Comparison of ENCODE assay signal across 16 mouse cellular contexts in genomic region chr12:84578440-84578770, GRCm38 (mm10). TPM values are rescaled to one million over a fixed set of nuclear protein-coding genes. Genes with fewer than 3 reads are reported as not detected.
DNase-seq lines count a peak whose midpoint lies in the region; ATAC-seq lines count a peak whose summit lies in the region.
"Had no signal": no experiment of that assay in that cellular context is flagged by ENCODE, and none has a peak within 500 bp of the region (broad histone marks: within the 10 kb centered on the region; RNA-seq: fewer than 3 reads in every experiment).

No protein-coding gene starts in this region.

- no peak overlapping the region for H3K27ac ChIP-seq in forebrain, embryonic 11.5 days (ENCODE audit: low read depth, low read length)
- H3K27ac ChIP-seq in forebrain, embryonic 15.5 days (replicated peaks): no peak overlapping the region
- H3K27ac ChIP-seq in lung, embryonic 15.5 days: no peak overlapping the region
- H3K27ac ChIP-seq: intestine, embryonic 15.5 days had no signal

- no peak overlapping the region for H3K9ac ChIP-seq in forebrain, embryonic 11.5 days (ENCODE audit: low read length)
- no peak overlapping the region for H3K9ac ChIP-seq in forebrain, embryonic 15.5 days (replicated peaks)
- H3K9ac ChIP-seq in lung, embryonic 15.5 days: no peak overlapping the region
- H3K9ac ChIP-seq: intestine, embryonic 15.5 days had no signal

- H3K36me3 ChIP-seq in forebrain, embryonic 11.5 days (ENCODE audit: control insufficient read depth, insufficient read depth, low read length): no peaks in the 10 kb centered on the region
- H3K36me3 ChIP-seq in forebrain, embryonic 15.5 days: no peaks in the 10 kb centered on the region
- H3K36me3 ChIP-seq in lung, embryonic 15.5 days: no peaks in the 10 kb centered on the region
- H3K36me3 ChIP-seq: intestine, embryonic 15.5 days had no signal

- no peak overlapping the region for H3K4me2 ChIP-seq in forebrain, embryonic 11.5 days (ENCODE audit: low read depth, low read length, severe bottlenecking)
- no peak overlapping the region for H3K4me2 ChIP-seq in forebrain, embryonic 15.5 days (replicated peaks)
- H3K4me2 ChIP-seq in lung, embryonic 15.5 days: no peak overlapping the region
- H3K4me2 ChIP-seq: intestine, embryonic 15.5 days had no signal

- no peaks in the 10 kb centered on the region; the same call in 1 of the 2 replicates for H3K9me3 ChIP-seq in forebrain, embryonic 11.5 days (ENCODE audit: control insufficient read depth, low read length)
- no peaks in the 10 kb centered on the region for H3K9me3 ChIP-seq in forebrain, embryonic 15.5 days
- no peaks in the 10 kb centered on the region for H3K9me3 ChIP-seq in lung, embryonic 15.5 days
- H3K9me3 ChIP-seq: intestine, embryonic 15.5 days had no signal

- peak; percentile 65; the same call in 1 of the 2 replicates for ATAC-seq in forebrain, embryonic 11.5 days (replicated peaks; ENCODE audit: low FRiP score)
- no peak; the same call in 1 of the 2 replicates for ATAC-seq in forebrain, embryonic 15.5 days (replicated peaks)
- ATAC-seq in lung, embryonic 15.5 days (ENCODE audit: borderline replicate concordance, extremely low read depth, low FRiP score, low TSS enrichment): 0 out of 2 replicates have a peak, but pooled peaks have one; percentile 27
- ATAC-seq: intestine, embryonic 15.5 days had no signal

- no peak for DNase-seq in forebrain, embryonic 11.5 days (ENCODE audit: low spot score)
- no peak for DNase-seq in lung, postnatal 14 days
- peak; percentile 70 for DNase-seq in adrenal gland, postnatal 14 days
- DNase-seq in retina, embryonic 14.5 days (ENCODE audit: low spot score): peak; percentile 32
- no peak for DNase-seq in heart, postnatal 4 days
- DNase-seq: B cell, adult 2 months; kidney, postnatal 10 days; layer of hippocampus, adult 9-11 months; lung, adult 2 months had no signal

- H3K27me3 ChIP-seq in forebrain, embryonic 11.5 days (ENCODE audit: control insufficient read depth, insufficient read depth, low read length): peaks cover 4% of the 10 kb centered on the region
- peaks cover 15% of the 10 kb centered on the region for H3K27me3 ChIP-seq in forebrain, embryonic 15.5 days
- peaks cover 14% of the 10 kb centered on the region for H3K27me3 ChIP-seq in lung, embryonic 15.5 days

- H3K4me3 ChIP-seq in forebrain, embryonic 11.5 days (ENCODE audit: low read depth, low read length): no peak overlapping the region
- H3K4me3 ChIP-seq in forebrain, embryonic 15.5 days: no peak overlapping the region
- H3K4me3 ChIP-seq in lung, embryonic 15.5 days: no peak overlapping the region
- H3K4me3 ChIP-seq: intestine, embryonic 15.5 days had no signal

- 46% methylated on average over 5 of the region's 5 CpGs for WGBS in forebrain, embryonic 11.5 days
- WGBS in forebrain, embryonic 15.5 days: 38% methylated on average over 5 of the region's 5 CpGs
- WGBS in lung, embryonic 15.5 days: 38% methylated on average over 5 of the region's 5 CpGs

- H3K4me1 ChIP-seq in forebrain, embryonic 11.5 days (replicated peaks; ENCODE audit: control insufficient read depth, insufficient read depth, low read length): no peaks in the 10 kb centered on the region
- no peaks in the 10 kb centered on the region for H3K4me1 ChIP-seq in forebrain, embryonic 15.5 days
- H3K4me1 ChIP-seq in lung, embryonic 15.5 days: no peaks in the 10 kb centered on the region
- H3K4me1 ChIP-seq: intestine, embryonic 15.5 days had no signal

RNA-seq across cellular contexts. Expression of gene Vsx2, which starts 8.8 kb away (rescaled TPM):
- polyA plus RNA-seq in forebrain, embryonic 11.5 days (2014; fragmentation: Nextera tagmentation; extraction: Ambion mirVana): not detected in 2 replicates
- 0.05 TPM in 2 replicates for polyA plus RNA-seq in forebrain, embryonic 15.5 days (2015; fragmentation: Nextera tagmentation; extraction: Ambion mirVana)
- not detected in 2 replicates for polyA plus RNA-seq in lung, embryonic 15.5 days (2015; fragmentation: Nextera tagmentation; extraction: Ambion mirVana)
- not detected in 2 replicates for total RNA-seq in adrenal gland, postnatal 14 days (2021)
- total RNA-seq in heart, postnatal 4 days (2021): not detected
- total RNA-seq: gastrocnemius, adult 8-10 months; heart, adult 8-10 months; heart, postnatal 25 days; liver, adult 2 months had no signal
- polyA plus RNA-seq: intestine, embryonic 15.5 days; liver, adult 2 months; lung, adult 2 months had no signal

RNA-seq across cellular contexts. Expression of gene Abcd4, which starts 38.8 kb away (rescaled TPM):
- 12.1 and 14.2 TPM in 2 replicates for polyA plus RNA-seq in forebrain, embryonic 11.5 days (2014; fragmentation: Nextera tagmentation; extraction: Ambion mirVana)
- 12.1 and 12.8 TPM in 2 replicates for polyA plus RNA-seq in forebrain, embryonic 15.5 days (2015; fragmentation: Nextera tagmentation; extraction: Ambion mirVana)
- 11.9 and 14.5 TPM in 2 replicates for polyA plus RNA-seq in lung, embryonic 15.5 days (2015; fragmentation: Nextera tagmentation; extraction: Ambion mirVana)
- total RNA-seq in adrenal gland, postnatal 14 days (2021): 10.7 and 13.2 TPM in 2 replicates
- total RNA-seq in heart, postnatal 4 days (2021): 1 to 10 TPM; 5.8 to 6.0 TPM

Comparison
In these comparisons a context has a peak if more than half of its experiments do, and no peak if none do; other contexts are left out.
1. DNase-seq: peak in adrenal gland, postnatal 14 days (single experiment) and retina, embryonic 14.5 days (single experiment); none in forebrain, embryonic 11.5 days (single experiment), lung, postnatal 14 days (single experiment) and heart, postnatal 4 days (single experiment).